Mouse (Mus musculus): ENCODE measurements at regions not wholly inside any gene's neighbourhood (a gene's known extent, or its start where the extent isn't known, plus 50 kb on each side); places are given as distances from the start of the nearest gene placed in this dataset.

DNA sequence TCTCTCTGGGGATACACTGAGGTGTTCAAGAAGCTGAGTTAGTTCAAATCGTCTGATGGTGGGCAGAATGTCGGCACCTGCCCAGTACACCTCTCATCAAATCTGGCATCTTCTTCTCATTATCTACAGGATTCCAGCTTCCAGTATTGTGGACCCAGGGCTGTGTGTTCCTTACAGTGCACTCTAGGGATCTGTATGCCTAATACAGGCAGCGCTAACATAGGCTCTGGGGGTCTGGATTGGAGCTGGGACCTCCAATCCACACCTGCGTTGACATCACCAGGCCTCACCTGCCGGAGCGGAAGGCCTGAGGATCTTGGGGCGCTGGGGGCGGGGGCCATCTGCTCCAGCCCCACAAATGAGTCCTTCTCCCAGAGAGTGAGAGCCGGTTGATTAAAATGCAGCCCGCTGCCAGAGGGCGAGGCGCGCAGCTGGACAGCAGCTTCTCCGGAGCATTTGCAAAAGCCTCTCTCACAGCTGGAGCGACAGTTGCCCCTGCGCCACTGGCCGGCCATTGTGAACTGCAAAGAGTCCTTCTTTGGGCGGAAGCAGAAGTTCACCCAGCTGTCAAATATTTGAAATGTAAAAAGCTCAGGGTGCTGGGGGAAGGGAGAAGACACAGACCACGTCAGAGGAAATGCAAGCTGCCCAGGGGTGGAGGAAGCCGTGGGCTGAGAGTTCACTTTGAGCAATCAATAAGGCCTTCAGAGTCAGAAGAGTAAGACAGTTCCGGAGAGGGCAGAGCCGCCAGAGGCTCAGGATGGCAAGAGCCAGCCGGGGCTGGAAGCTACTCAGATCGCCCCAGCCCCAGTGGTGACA is 347.0 kb downstream of the Rnf144a start:
- peak; percentile 67 for DNase-seq

DNA sequence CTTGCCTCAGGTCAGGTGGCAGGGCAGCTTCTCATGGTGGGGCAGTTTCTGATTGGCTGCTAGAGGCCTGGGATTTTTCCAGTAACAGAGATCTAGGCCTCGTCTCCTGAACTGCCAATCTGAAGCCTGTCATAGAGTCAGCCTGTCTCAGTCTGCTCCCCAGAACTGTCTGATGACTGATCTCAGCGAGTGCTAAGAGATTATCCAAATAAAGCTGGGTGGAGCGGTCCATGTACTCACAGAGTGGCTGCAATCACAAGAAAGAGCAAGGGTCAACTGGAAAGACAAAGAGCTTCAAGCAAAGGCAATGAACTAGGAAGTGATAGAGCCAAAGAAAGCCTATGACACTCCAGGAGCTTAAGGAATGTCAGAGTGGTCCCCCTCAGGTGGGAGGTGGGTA is 354.7 kb downstream of the Rnf144a start:
- DNase-seq = no peak

DNA sequence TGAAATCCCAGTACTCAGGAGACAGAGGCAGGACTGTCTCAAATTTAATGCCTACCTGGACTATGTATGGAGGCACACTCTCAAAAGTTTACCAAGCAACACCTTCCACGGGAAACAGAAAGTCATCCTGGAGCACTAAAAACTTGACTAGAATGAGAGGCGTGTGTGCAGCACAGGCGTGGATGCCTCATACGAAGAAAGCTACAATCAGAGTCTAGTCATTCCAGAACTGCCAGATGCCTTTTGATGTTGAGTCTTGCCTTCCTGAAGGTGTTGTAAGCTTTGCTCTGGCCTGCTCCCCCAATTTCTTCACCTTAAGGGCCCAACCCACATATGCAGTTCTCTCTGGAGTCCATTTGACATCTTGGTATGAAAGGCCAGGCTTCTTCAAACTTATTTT is 356.0 kb downstream of the Rnf144a start:
- no peak for DNase-seq

DNA sequence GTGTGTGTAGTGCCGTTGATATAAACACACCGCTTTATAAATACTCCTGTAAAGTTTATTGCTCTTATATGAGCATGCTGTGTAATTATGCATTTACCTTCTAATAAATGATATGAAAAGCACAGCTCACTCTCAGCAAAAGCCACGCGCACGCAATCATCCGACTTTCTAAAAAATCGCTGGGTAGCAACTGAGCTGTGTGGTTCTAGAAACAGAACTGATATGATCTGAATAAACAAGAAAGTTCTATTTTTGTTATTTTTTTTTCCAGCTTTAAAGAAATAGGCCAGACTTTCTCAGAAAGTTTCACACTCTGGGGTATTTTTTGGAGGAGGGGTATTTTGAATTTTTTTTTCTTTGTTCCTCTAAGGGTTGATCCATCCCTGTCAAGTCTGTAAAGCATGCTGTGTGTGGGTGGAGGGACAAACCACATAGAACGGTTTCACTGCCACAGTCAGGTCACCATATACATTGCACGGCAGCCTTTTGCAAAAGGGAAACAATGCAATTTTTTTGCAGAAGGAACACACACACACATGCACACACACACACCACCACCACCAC is 357.5 kb downstream of the Rnf144a start:
- peak; percentile 20 for DNase-seq

DNA sequence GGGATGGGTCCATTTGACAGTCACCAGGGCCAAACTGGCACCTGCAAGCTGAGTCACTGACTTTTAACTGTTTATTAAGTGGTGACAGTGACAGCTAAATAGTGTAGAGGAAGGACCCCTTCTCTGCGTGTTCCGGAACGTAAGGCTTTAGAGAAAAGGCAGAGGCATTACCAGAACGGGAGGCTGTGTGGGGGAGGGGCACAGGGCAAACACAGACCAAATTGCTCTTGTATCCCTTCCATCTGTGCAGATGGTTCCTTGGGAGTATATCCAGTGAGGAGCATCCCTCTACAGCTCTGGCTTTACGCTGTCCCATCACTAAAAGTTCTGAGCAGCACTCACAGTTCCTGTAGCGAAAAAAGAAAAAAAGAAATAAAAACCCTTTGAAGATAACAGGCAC is 368.1 kb downstream of the Rnf144a start:
- no peak for DNase-seq

DNA sequence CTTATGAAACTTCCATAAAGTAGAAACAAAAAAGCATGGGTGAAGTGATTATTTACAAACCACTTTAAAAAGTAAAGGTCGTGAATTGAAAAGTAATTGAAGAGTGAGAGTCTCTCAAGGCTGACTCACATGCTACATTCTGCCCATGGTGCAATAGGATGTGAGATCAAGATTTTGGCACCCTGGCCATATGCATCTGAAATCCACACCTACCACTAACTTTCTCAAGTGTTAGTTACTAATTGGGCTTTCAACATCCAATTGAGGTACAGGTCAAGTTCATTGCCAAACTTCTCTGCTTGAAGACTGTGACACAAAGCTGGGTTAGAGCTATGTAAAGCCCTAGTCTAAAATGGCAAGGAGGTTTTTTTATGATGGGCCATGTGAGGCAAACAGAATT is 369.7 kb downstream of the Rnf144a start:
- no peak for DNase-seq

DNA sequence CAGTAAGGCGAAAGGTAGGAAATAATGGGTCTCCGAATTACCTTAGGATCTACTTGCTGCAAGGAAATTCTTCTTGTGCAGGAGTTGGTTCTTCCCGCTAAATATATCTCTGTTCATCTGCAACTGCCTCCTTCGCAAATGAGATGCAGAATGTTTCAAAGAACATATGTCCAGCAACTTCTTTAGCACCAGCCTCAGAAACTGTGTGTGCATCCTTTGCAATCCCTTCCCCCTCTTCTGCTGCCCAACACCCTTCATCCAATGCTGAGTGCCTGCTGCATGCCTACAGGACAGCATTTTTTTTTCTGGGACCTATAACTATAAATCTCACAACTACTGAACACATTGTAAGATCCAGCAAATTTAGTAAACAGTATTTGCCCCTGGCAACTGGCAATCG is 402.1 kb downstream of the Rnf144a start:
- DNase-seq = no peak

DNA sequence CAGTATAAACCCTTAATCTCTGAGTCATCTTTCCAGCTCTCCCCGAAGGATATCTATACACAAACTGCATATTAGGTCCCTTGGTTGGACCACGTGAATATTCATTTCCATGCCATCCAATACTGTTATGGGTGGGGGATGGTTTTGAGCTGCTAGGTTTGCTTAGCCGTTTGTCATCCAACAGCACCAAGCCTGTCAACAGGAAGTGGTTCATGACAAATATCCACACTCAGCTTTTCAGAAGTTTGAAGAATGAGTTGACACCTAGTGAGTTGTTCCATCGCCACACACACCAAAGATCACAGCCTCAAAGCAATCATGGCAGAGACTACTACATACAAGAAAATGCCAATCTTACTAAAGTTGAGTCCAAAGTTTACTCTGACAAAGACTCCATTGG is 421.0 kb downstream of the Rnf144a start:
- no peak for DNase-seq

DNA sequence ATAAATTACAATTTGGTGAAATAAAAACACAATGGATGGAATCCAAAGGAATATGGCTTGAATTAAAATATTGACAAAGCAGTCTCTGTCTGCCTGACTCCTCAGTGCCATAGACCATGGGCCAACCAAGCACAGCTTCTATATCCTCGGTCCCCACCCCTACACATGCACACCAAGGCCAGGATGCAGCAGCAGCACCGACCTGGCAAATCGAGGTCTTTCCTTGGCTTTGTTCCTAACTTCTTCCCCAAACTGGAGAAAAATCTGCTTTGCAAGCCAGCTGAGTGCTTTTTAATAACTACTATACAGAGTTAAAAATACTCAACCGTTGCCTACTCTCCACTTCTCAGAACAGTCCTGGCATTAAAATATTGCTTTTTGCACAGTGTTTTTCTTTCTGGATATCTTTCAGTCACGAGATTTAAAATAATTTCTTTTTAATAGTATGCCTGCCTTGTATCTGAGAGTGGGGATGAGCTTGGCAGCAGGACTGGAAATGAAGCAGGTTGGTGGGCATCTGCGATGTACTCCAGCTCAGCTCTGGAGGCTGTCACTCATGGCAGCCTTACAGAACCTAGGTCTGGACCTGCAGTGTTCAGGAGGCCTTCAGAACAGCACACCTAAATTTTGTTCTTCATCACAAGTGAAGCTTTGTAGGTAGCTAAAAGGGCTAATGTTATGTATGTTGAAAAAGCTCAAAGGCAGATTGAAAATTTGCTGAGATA is 423.1 kb downstream of the Rnf144a start:
- no peak for DNase-seq

DNA sequence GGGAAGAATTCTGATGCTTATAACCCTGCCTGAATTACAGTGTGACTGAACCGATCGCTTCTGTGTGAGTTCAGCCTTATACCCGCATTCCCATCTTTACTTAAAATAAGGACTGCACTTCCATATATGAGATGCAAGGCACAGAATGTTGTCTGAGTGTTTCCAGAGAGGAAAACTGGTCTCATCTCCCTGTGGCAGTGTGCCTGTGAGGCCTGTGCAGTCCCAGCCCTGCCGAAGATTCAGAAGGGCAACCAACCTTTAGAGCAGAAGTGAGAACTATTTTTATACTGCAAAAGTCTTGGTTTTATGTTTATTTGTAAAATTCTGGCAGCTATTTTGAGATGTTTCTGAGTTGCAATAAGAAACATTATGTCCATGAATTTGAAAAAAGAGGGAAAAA is 432.5 kb downstream of the Rnf144a start:
- DNase-seq = no peak

DNA sequence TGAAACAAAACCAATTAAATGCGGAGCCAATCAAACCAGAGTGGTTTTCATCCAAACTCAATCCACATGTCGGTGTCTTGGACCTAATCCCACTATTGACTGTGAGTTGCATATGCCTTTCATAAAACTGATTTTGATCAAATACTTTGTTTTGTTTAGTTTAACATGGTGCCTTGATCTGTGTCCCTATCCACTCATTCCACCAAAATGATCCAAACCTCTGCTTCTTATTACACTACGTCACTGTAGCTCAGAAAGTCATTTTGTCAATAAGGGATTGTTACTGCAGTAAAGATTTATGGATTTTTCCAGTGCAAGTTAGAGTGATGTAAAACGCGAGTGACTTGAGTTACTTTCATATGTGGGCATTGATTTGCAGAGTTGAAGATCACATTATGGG is 436.7 kb downstream of the Rnf144a start:
- no peak for DNase-seq

DNA sequence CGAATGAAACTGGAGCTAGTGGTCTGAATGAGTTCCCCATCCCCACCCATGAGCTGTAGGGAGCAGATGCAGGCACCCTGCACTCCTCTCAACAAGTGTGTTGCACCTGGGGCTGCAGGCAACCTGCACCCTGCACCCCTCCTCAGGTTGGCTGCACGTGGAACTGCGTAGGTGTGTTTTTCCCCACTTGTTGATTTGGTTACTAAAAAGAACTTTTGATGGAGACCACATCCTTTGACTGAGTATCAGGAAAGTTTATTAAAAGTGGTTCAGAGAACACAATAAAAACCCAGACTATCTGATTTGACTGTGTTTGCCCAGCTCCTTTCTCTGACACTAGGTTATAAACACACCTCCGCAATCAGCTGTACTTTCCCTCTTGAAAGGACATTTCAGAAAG is 456.5 kb downstream of the Rnf144a start:
- peak; percentile 21 for DNase-seq

DNA sequence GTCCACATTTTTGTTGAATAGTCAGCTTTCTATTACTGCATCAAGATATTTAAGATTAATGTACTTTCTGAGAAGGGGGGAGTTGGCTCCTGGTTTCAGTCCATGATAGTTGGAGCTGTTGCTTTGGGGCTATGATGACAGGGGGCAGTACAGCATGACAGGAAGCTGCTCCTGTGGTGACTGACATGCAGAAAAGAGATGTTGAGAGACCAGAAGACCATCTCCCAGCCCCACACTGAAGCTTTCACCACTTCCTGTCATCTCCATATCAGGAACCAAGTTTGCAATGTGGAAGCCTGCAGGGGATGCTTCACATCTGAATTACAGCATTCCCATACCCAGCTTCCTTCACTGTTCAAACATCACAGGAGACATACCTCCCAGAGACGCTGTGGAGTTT is 457.5 kb downstream of the Rnf144a start:
- peak; percentile 5 for DNase-seq

DNA sequence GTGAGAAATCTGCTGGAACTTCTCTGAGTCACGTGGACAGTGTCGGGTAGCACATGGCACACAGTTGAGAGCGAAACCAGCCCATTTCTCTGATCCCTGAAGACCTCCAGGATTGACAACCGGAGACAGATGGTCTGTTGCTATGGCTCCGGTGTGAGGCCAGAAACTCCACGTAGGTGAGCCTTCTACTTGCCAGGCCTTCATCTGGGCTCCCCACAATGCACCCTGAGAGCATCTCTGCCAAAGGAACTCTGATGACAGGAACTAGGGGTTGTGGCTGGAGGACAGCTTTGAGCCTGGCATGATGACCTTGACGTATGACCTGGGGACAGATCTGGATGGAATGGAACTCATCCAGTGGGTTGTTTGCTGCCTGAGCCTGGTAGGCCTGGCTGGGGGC is 467.9 kb downstream of the Rnf144a start:
- DNase-seq = no peak

DNA sequence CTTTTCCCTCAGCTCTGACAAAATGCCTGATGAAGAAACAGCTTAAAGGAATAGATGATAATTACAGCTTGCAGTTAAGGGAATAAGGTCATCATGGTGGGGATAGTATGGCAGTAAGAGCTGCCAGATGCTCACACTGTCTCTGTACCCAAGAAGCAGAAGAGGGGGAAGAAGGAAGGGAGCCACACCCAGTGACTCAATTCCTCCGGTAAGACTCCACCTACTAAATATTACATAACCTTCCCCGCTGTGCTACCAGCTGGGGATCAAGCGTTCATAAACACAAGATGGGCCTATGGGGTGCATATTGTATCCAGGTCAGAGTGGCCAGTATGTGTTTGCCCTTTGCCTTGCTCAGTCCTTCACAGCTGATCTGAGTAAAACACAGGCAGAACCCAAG is 468.9 kb downstream of the Rnf144a start:
- DNase-seq = no peak

DNA sequence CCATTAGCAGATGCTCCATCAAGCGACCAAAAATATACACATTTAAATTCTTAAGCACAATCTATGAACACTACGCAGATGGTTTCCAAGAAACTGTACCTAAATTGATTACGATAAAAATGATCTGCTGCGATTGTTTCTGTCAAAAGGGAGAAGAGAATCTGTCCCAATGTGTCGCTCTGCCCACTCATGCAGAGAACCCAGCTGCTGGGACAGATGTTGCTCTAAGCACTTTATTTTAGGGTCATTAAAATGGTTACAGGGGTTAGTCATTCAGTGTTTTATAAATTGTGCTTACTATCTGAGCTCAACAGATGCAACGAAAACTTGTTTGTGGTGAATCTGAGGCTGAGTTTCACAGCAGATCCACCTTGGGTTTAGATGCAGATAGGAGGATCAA is 476.2 kb downstream of the Rnf144a start:
- DNase-seq = no peak

DNA sequence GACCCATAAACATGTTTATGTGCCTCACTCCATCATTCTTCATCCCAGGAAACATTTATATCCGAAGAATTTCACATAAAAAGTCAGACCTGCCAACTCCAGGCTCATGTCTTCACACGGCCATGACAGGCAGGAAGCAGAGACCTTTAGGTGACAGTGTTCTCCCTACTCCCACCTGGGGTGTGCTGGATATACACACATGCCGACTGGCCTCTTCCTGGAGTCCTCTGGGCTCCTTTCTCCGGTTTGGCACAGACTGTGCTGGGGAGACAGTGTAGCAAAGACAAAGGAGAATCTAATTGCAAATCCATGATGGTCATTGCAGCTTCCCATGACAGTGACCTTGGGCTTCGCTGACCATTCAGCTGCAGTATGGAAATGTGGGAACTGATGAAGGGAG is 480.1 kb downstream of the Rnf144a start:
- no peak for DNase-seq

DNA sequence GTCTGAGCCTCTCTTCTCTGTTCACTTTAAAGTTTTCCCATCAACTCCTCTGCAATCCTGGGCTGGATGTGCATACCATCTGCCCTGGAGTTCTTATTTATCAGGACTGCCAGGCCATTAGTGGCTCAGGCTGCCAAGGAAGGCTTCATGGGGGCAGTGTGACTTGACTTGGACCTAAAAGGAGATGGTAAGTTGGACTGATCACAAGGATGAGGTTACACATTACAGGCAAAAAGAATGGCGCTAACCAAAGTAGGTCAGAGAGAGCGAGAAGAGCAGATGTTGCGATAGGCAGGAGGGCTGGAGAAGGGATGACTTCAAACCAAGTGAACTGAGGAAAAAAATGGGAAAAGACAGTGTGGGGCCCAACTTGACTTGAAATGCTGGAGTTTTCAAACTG is 480.5 kb downstream of the Rnf144a start:
- no peak for DNase-seq

DNA sequence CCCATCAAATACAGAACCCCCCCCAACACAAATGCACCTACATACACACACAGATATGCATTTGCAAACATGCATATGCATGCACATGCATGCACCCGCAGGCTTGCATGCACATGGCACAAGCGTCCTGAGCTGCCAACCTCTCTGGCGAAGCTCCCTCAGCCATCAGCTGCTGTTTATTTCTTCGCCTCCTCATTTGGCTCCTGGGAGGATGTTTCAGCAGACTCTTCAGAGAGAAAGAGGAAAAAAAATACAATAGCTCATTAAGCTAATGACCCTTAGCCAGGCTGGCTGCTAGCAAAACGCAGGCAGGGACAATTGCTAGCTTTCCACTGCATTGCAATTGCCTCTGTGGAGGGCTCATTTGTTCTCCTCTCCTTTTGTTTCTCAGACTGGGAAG is 488.7 kb downstream of the Rnf144a start:
- no peak for DNase-seq

DNA sequence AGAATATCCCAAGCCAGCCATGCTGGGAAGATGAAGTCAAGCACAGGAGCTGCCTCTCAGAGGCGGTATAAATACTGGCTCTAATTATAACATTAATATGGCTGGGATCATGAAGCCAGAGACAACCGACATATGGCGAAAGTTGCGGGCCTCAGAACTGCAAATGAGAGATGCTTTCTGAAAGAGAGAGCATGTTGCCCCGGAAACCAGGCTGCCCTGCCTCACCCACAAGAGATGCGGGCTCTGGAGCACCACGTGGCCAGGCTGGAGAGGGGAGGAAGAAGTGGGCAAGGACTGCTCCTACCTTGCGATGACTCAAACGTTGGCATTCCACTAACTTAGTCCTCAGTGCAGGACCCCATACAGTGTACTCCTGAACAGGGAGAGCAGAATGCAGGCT is 490.5 kb downstream of the Rnf144a start:
- no peak for DNase-seq

DNA sequence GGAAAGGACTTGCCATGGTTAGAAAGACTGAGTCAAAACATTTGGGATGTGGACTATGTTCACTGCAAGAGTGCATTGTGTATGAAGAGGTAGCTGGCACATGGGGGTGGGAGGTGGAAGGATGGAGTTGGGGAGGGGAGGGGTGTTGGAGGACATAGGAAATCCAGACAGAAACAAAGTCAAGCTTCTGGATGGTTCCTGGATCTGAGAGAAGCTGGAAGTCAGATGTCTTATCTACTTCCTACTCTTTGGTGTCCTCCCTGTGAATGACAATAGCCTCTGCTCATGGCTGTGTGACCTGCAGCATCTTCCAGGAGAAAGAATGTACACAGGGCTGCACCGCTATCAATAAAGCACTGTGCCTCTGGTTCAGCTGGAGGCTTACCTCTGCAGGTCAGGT is 491.3 kb downstream of the Rnf144a start:
- DNase-seq = no peak

DNA sequence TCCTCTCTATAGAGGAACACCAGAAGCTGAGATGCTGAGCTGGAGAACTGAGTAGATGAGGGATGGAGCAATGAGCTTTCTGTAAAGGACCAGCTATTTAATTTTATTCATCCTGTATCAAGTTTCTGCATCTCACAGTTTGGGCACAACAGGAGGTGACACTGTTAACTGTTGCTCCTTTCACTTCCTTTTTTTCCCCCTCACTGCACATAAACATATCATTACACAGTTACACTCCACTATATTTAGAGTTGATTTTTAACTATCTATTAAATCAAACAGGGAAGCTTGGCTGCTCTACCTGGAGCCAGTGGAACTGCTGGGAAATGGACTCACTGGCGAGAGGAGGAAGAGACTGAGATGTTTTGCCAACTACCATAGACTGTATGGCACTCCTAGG is 509.4 kb downstream of the Rnf144a start:
- no peak for DNase-seq

DNA sequence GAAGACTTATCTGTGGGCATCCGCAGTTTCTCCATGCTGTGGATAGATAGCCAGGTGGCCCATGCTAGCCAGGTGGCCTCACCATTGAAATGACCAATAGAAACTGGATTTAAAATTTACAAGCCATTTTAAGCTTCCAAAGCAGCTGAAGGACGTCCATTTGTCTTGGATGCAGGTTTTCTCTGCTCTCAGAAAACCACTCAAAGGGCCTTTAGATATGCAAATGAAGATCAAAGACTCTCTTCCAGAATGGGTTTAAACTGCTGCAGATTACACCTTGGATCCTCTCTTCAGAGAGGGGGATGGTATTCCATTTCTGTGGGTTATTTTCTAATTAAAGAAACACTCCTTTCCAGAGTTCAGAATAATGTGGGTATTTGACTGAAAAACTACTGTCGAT is 518.5 kb downstream of the Rnf144a start:
- DNase-seq = no peak

DNA sequence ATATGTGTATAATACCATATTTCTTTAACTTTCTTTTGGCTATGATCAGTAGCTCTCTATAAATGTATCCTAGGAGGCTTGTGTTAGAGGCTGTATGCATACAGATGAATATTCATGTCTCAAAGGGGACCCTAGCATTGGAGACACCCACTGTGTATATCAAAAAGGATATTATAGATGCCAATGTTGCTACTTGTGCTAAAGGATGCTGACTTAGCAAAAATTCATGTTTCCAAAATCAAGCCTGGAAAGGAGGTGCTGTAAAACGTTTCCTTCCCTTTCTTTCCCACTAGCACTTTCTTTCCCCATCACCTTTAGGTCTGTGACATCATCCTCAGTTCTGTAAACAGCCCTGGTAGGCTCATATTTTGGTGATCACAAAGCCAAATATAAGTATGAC is 519.4 kb downstream of the Rnf144a start:
- no peak for DNase-seq

All from thymus, postnatal 25 days (tissue).